Mouse (Mus musculus) Muller cell, postnatal 12 days (primary cell): ENCODE data around the gene Dab2.

Source experiments
- DNase-seq: peaks from one replicate; pipeline ENCODE4 v3.0.0-alpha.2; 2015; ENCODE audit errors: inconsistent ontology term

The Dab2 gene

GRCm38 (mm10) chr15:6466995-6467394 lies 167.4 kb downstream of the Dab2 start:
- DNase-seq = no peak

- no peak for DNase-seq
Measured at GRCm38 (mm10) chr15:6468845-6469244, 169.3 kb downstream of the Dab2 start.

- DNase-seq = no peak
Measured at GRCm38 (mm10) chr15:6469384-6469783, 169.8 kb downstream of the Dab2 start.

GRCm38 (mm10) chr15:6483561-6483960 lies 184.0 kb downstream of the Dab2 start:
- no peak for DNase-seq
